Mouse (Mus musculus) frontal cortex, postnatal 36 days (tissue): ENCODE measurements around the gene Golga3.

Source experiments
- DNase-seq, 2 experiments: peaks; one replicate each; pipeline ENCODE4 v3.0.0; 2022; ENCODE audit warnings: low spot score in 2 of 2

The Golga3 gene

GRCm38 (mm10) chr5:110230780-110231461 lies 54.4 kb downstream of the Golga3 start, which contains the start of gene Ankle2:
Gene Ankle2 (plus strand): TSS chr5:110231004.
- DNase-seq = peak; percentile 90 to 92

- no peak for DNase-seq
Measured at GRCm38 (mm10) chr5:110231638-110232037, 55.1 kb downstream of the Golga3 start.

GRCm38 (mm10) chr5:110232346-110232745 lies 55.8 kb downstream of the Golga3 start:
- no peak for DNase-seq

- DNase-seq = no peak
Measured at GRCm38 (mm10) chr5:110244091-110244490, 67.6 kb downstream of the Golga3 start.

- DNase-seq = no peak
Measured at GRCm38 (mm10) chr5:110266941-110267340, 90.4 kb downstream of the Golga3 start.

- DNase-seq = peak; percentile 84 to 86
Measured at GRCm38 (mm10) chr5:110269141-110270101, 92.9 kb downstream of the Golga3 start, which contains the start of gene Pgam5. Gene Pgam5 (minus strand): TSS chr5:110269913.

- no peak for DNase-seq
Measured at GRCm38 (mm10) chr5:110270242-110270641, 93.7 kb downstream of the Golga3 start.

GRCm38 (mm10) chr5:110274147-110274546 lies 97.6 kb downstream of the Golga3 start:
- DNase-seq = no peak

GRCm38 (mm10) chr5:110274846-110275245 lies 98.3 kb downstream of the Golga3 start:
- DNase-seq = no peak
